Mouse (Mus musculus) limb, embryonic 14.5 days (tissue): ENCODE measurements at regions not wholly inside any gene's neighbourhood (a gene's known extent, or its start where the extent isn't known, plus 50 kb on each side); places are given as distances from the start of the nearest gene placed in this dataset.

Experiments used
- ATAC-seq: fragments of 200-750 bp; cut with Nextera tagmentation; 2 replicates; pipeline ENCODE4 v1.8.0; 2017; ENCODE audit warnings: low read depth, moderate number of reproducible peaks, moderate TSS enrichment; ENCODE audit not compliant: low FRiP score
- DNase-seq: peaks from one replicate; pipeline ENCODE4 v3.0.0-alpha.2; 2015; ENCODE audit warnings: low spot score
- H3K27ac ChIP-seq: fragments of 300-500 bp; sonication (generic); replicated peaks from 2 replicates; pipeline ENCODE4 v1.5.1; 2014; ENCODE audit warnings: low read depth, mild to moderate bottlenecking, low read length, moderate library complexity, mixed read lengths
- H3K27me3 ChIP-seq: fragments of 300-500 bp; sonication (generic); 2 replicates; pipeline ENCODE4 v1.6.1; 2014; ENCODE audit warnings: low read length, mixed read lengths; ENCODE audit not compliant: control insufficient read depth, insufficient read depth
- H3K36me3 ChIP-seq: fragments of 300-500 bp; sonication (generic); 2 replicates; pipeline ENCODE4 v1.6.1; 2014; ENCODE audit warnings: mild to moderate bottlenecking, low read length, moderate library complexity, mixed read lengths; ENCODE audit not compliant: control insufficient read depth, insufficient read depth
- H3K4me1 ChIP-seq: fragments of 300-500 bp; sonication (generic); 2 replicates; pipeline ENCODE4 v1.6.1; 2014; ENCODE audit warnings: antibody characterized with exemption, low read length, mixed read lengths; ENCODE audit not compliant: control insufficient read depth, insufficient read depth
- H3K4me2 ChIP-seq: fragments of 300-500 bp; sonication (generic); replicated peaks from 2 replicates; pipeline ENCODE4 v1.6.1; 2014; ENCODE audit warnings: low read depth, mild to moderate bottlenecking, low read length, moderate library complexity; ENCODE audit not compliant: severe bottlenecking
- H3K4me3 ChIP-seq: fragments of 300-500 bp; sonication (generic); replicated peaks from 2 replicates; pipeline ENCODE4 v1.5.1; 2014; ENCODE audit warnings: low read length
- H3K9ac ChIP-seq: fragments of 300-500 bp; sonication (generic); 2 replicates; pipeline ENCODE4 v1.6.1; 2014; ENCODE audit warnings: mild to moderate bottlenecking, low read depth, low read length, moderate library complexity; ENCODE audit not compliant: severe bottlenecking
- H3K9me3 ChIP-seq: fragments of 300-500 bp; sonication (generic); 2 replicates; pipeline ENCODE4 v1.6.1; 2016; ENCODE audit warnings: low read length; ENCODE audit not compliant: control insufficient read depth
- POLR2A ChIP-seq: fragments of 200-500 bp; IDR thresholded peaks from 2 replicates; pipeline ENCODE4 v1.8.0; 2012; ENCODE audit warnings: inconsistent platforms, mild to moderate bottlenecking, moderate library complexity, borderline replicate concordance; ENCODE audit not compliant: insufficient read depth, insufficient read length; ENCODE audit errors: extremely low read depth
- WGBS: fragments of 180-500 bp; shearing (Covaris S2); extraction: QIAGEN DNeasy Blood & Tissue Kit; methylation state at CpG from one replicate; pipeline ENCODE4 v1.1.7; 2014; 5-methylcytosine and 5-hydroxymethylcytosine counted together

- TF ChIP-seq POLR2A, result no peak
These were observed 61.1 kb upstream of the Tmtc1 start for GRCm38 (mm10) chr6:148505325-148505724.

GRCm38 (mm10) chr6:148500251-148501179, 56.3 kb upstream of the Tmtc1 start:
- no peak for ATAC-seq
- Histone ChIP-seq H3K4me2 (no peak overlapping the region), H3K4me3 (no peak overlapping the region), H3K27me3 (no peaks in the 10 kb centered on the region), H3K9me3 (no peaks in the 10 kb centered on the region), H3K27ac (no peak overlapping the region), H3K4me1 (no peaks in the 10 kb centered on the region), H3K9ac (no peak overlapping the region), H3K36me3 (no peaks in the 10 kb centered on the region)
- TF ChIP-seq POLR2A, result no peak
- DNase-seq, result no peak
- WGBS, result 48% methylated on average over 9 of the region's 9 CpGs

More at GRCm38 (mm10) chr6:148505325-148505724, 61.1 kb upstream of the Tmtc1 start:
- Histone ChIP-seq H3K27me3 (no peaks in the 10 kb centered on the region), H3K9ac (no peak overlapping the region), H3K36me3 (no peaks in the 10 kb centered on the region), H3K9me3 (no peaks in the 10 kb centered on the region), H3K4me3 (no peak overlapping the region), H3K4me1 (no peaks in the 10 kb centered on the region), H3K27ac (no peak overlapping the region), H3K4me2 (no peak overlapping the region)
- ATAC-seq (no peak), DNase-seq (no peak)
- 87% methylated on average over 2 of the region's 2 CpGs for WGBS
